Mouse (Mus musculus) myocyte (in vitro differentiated cells): Measurements from ENCODE around the gene Rcvrn.

Experiments used
- E2F4 ChIP-seq: IDR thresholded peaks from one replicate; pipeline ENCODE4 v1.6.1; 2011; ENCODE audit warnings: mild to moderate bottlenecking, control low read depth, moderate library complexity; ENCODE audit not compliant: insufficient read depth
- MAX ChIP-seq: IDR thresholded peaks from one replicate; pipeline ENCODE4 v1.6.1; 2011; ENCODE audit warnings: low read depth, mild to moderate bottlenecking, control low read depth
- POLR2A ChIP-seq: IDR thresholded peaks from one replicate; pipeline ENCODE4 v1.6.1; 2011; ENCODE audit warnings: low read depth, mild to moderate bottlenecking, control low read depth, moderate library complexity; ENCODE audit not compliant: insufficient read length

- TF ChIP-seq MAX: no peak
- no peak for TF ChIP-seq POLR2A
- no peak for TF ChIP-seq E2F4
Observed at GRCm38 (mm10) chr11:67649971-67650707, 45.0 kb upstream of the Rcvrn start.
